30 mouse cellular contexts compared by ENCODE assay signal in genomic region chr3:15073847-15074246, GRCm38 (mm10).
"Had no signal": no experiment of that assay in that cellular context is flagged by ENCODE, and none has a peak within 500 bp of the region (broad histone marks: within the 10 kb centered on the region; RNA-seq: fewer than 3 reads in every experiment).

No protein-coding gene starts in this region.

- ATAC-seq: liver, embryonic 12.5 days; liver, postnatal 0 days; lung, postnatal 0 days; midbrain, embryonic 13.5 days; midbrain, embryonic 15.5 days; midbrain, embryonic 16.5 days had no signal

- H3K27ac ChIP-seq: left cerebral cortex, adult 2 months; limb, embryonic 15.5 days; liver, embryonic 12.5 days; liver, embryonic 13.5 days; liver, embryonic 14.5 days; liver, embryonic 15.5 days; lung, embryonic 15.5 days; macrophage; midbrain, embryonic 10.5 days; midbrain, embryonic 12.5 days; midbrain, embryonic 13.5 days; midbrain, embryonic 15.5 days; neural tube, embryonic 12.5 days had no signal

- H3K27me3 ChIP-seq: liver, embryonic 12.5 days; liver, embryonic 13.5 days; liver, embryonic 15.5 days; lung, embryonic 15.5 days; megakaryocyte, embryonic 14.5 days; midbrain, embryonic 12.5 days; midbrain, embryonic 13.5 days; midbrain, embryonic 15.5 days; neural tube, embryonic 12.5 days had no signal

- H3K4me1 ChIP-seq: limb, embryonic 15.5 days; liver, embryonic 12.5 days; liver, embryonic 15.5 days; lung, embryonic 15.5 days; midbrain, embryonic 10.5 days; midbrain, embryonic 12.5 days; midbrain, embryonic 13.5 days; midbrain, embryonic 15.5 days; neural tube, embryonic 12.5 days had no signal

- DNase-seq: left cerebral cortex, postnatal 4 days; liver; liver, embryonic 13.5 days; liver, postnatal 0 days; lung, adult 18-20 months; lung, adult 2 months; lung, embryonic 14.5 days; lung, postnatal 10 days; lung, postnatal 14 days; lung, postnatal 36 days; lung, postnatal 4 days; midbrain, embryonic 14.5 days had no signal

- H3K4me2 ChIP-seq: limb, embryonic 15.5 days; liver, embryonic 11.5 days; liver, embryonic 12.5 days; liver, embryonic 13.5 days; liver, embryonic 15.5 days; lung, embryonic 14.5 days; lung, embryonic 15.5 days; midbrain, embryonic 11.5 days; midbrain, embryonic 12.5 days; midbrain, embryonic 13.5 days; midbrain, embryonic 15.5 days; neural tube, embryonic 12.5 days had no signal

- H3K9me3 ChIP-seq: limb, embryonic 15.5 days; liver, embryonic 12.5 days; liver, embryonic 13.5 days; liver, embryonic 15.5 days; lung, embryonic 15.5 days; megakaryocyte, embryonic 14.5 days; midbrain, embryonic 10.5 days; midbrain, embryonic 12.5 days; midbrain, embryonic 13.5 days; midbrain, embryonic 15.5 days; neural tube, embryonic 12.5 days had no signal

- H3K9ac ChIP-seq: limb, embryonic 15.5 days; liver, embryonic 12.5 days; liver, embryonic 13.5 days; liver, embryonic 14.5 days; liver, embryonic 15.5 days; liver, postnatal 0 days; lung, embryonic 14.5 days; lung, embryonic 15.5 days; midbrain, embryonic 12.5 days; midbrain, embryonic 13.5 days; midbrain, embryonic 15.5 days; neural tube, embryonic 12.5 days had no signal

- H3K36me3 ChIP-seq: limb, embryonic 15.5 days; liver, embryonic 12.5 days; liver, embryonic 13.5 days; liver, embryonic 15.5 days; lung, embryonic 15.5 days; midbrain, embryonic 10.5 days; midbrain, embryonic 12.5 days; midbrain, embryonic 13.5 days; midbrain, embryonic 15.5 days; neural tube, embryonic 12.5 days had no signal

- H3K4me3 ChIP-seq: left cerebral cortex, adult 2 months; limb, embryonic 15.5 days; liver, embryonic 12.5 days; liver, embryonic 13.5 days; liver, embryonic 15.5 days; lung, embryonic 15.5 days; megakaryocyte, embryonic 14.5 days; midbrain, embryonic 10.5 days; midbrain, embryonic 12.5 days; midbrain, embryonic 13.5 days; midbrain, embryonic 15.5 days; myocyte; neural tube, embryonic 12.5 days had no signal
